Mouse (Mus musculus) MEL (cell line): Measurements from ENCODE around the gene S100pbp. TPM values are rescaled to one million over a fixed set of nuclear protein-coding genes. Genes with fewer than 3 reads are reported as not detected.

ENCODE experiments used
- DNase-seq: peaks from one replicate; pipeline ENCODE4 v3.0.0; 2011; ENCODE audit warnings: low read depth, low spot score
- H3K27ac ChIP-seq: 2 replicates; pipeline ENCODE4 v1.5.1; 2012; ENCODE audit warnings: low read depth, mild to moderate bottlenecking, control low read depth, low read length, moderate library complexity; ENCODE audit not compliant: control insufficient read depth
- H3K27me3 ChIP-seq, 2 experiments: fragments of 150-350 bp in 1 of 2; sonication (generic) in 1 of 2; 2 replicates each; pipeline ENCODE4 v1.6.1; 2012; ENCODE audit warnings: low read length in 2 of 2, mild to moderate bottlenecking in 2 of 2, improper control_type of control experiment in 1 of 2, moderate library complexity in 1 of 2; ENCODE audit not compliant: insufficient read depth in 2 of 2, control insufficient read depth in 1 of 2
- H3K36me3 ChIP-seq, 2 experiments: 2 replicates each; pipeline ENCODE4 v1.6.1; 2012 to 2014; ENCODE audit warnings: low read length in 2 of 2, improper control_type of control experiment in 1 of 2, inconsistent platforms in 1 of 2, mild to moderate bottlenecking in 1 of 2; ENCODE audit not compliant: insufficient read depth in 2 of 2, control insufficient read depth in 1 of 2
- H3K4me1 ChIP-seq, 2 experiments: fragments of 150-350 bp in 1 of 2; sonication (generic) in 1 of 2; 2 replicates each; pipeline ENCODE4 v1.6.1; 2012; ENCODE audit warnings: low read length in 2 of 2, improper control_type of control experiment in 1 of 2, mild to moderate bottlenecking in 1 of 2; ENCODE audit not compliant: insufficient read depth in 2 of 2, control insufficient read depth in 1 of 2
- H3K4me3 ChIP-seq, 2 experiments: fragments of 150-350 bp in 1 of 2; sonication (generic) in 1 of 2; 2 replicates each; pipeline ENCODE4 v1.5.1; 2012; ENCODE audit warnings: low read depth in 2 of 2, low read length in 2 of 2, mild to moderate bottlenecking in 2 of 2, moderate library complexity in 2 of 2, control low read depth in 1 of 2, improper control_type of control experiment in 1 of 2; ENCODE audit not compliant: control insufficient read depth in 1 of 2, insufficient read depth in 1 of 2
- H3K79me2 ChIP-seq: 2 replicates; pipeline ENCODE4 v1.6.1; 2012; ENCODE audit warnings: mild to moderate bottlenecking, low read length, moderate library complexity; ENCODE audit not compliant: control insufficient read depth, poor library complexity, insufficient read depth
- H3K9ac ChIP-seq: 2 replicates; pipeline ENCODE4 v1.6.1; 2012; ENCODE audit warnings: low read depth, mild to moderate bottlenecking, control low read depth, low read length, moderate library complexity; ENCODE audit not compliant: control insufficient read depth, poor library complexity, severe bottlenecking
- H3K9me3 ChIP-seq: fragments of 150-350 bp; sonication (generic); replicated peaks from 2 replicates; pipeline ENCODE4 v1.6.1; 2012; ENCODE audit warnings: mild to moderate bottlenecking, low read length, improper control_type of control experiment, moderate library complexity; ENCODE audit not compliant: insufficient read depth
- BHLHE40 ChIP-seq: IDR thresholded peaks from 2 replicates; pipeline ENCODE4 v1.6.1; 2012; ENCODE audit warnings: low read depth, mild to moderate bottlenecking, inconsistent platforms, low read length, improper control_type of control experiment, borderline replicate concordance
- CHD2 ChIP-seq: IDR thresholded peaks from 2 replicates; pipeline ENCODE4 v1.6.1; 2011; ENCODE audit warnings: low read length, improper control_type of control experiment
- CTCF ChIP-seq, 3 experiments: IDR thresholded peaks in 2 of 3; conservative IDR thresholded peaks in 1 of 3; 2 replicates each; pipeline ENCODE4 v1.5.1; 2011 to 2012; ENCODE audit warnings: low read length in 3 of 3, low read depth in 2 of 3, mild to moderate bottlenecking in 2 of 3, improper control_type of control experiment in 1 of 3, inconsistent platforms in 1 of 3, mixed read lengths in 1 of 3, moderate library complexity in 1 of 3; ENCODE audit not compliant: control insufficient read depth in 1 of 3, insufficient read depth in 1 of 3, poor library complexity in 1 of 3, severe bottlenecking in 1 of 3
- E2F4 ChIP-seq: IDR thresholded peaks from 2 replicates; pipeline ENCODE4 v1.6.1; 2011; ENCODE audit warnings: low read depth, low read length, improper control_type of control experiment, borderline replicate concordance
- GATA1 ChIP-seq: IDR thresholded peaks from 2 replicates; pipeline ENCODE4 v1.6.1; 2011; ENCODE audit warnings: low read depth, low read length, improper control_type of control experiment
- HCFC1 ChIP-seq: IDR thresholded peaks from 2 replicates; pipeline ENCODE4 v1.6.1; 2012; ENCODE audit warnings: low read depth, mild to moderate bottlenecking, inconsistent platforms, low read length, improper control_type of control experiment, moderate library complexity
- JUND ChIP-seq: IDR thresholded peaks from 2 replicates; pipeline ENCODE4 v1.6.1; 2011; ENCODE audit warnings: low read depth, mild to moderate bottlenecking, improper control_type of control experiment, low read length
- KAT2A ChIP-seq: conservative IDR thresholded peaks from 2 replicates; pipeline ENCODE4 v1.6.1; 2012; ENCODE audit warnings: low read depth, low read length, improper control_type of control experiment, inconsistent platforms
- MAX ChIP-seq: IDR thresholded peaks from 2 replicates; pipeline ENCODE4 v1.6.1; 2011; ENCODE audit warnings: low read length, improper control_type of control experiment
- MEF2A ChIP-seq: IDR thresholded peaks from 2 replicates; pipeline ENCODE4 v1.6.1; 2014; ENCODE audit warnings: low read depth, mild to moderate bottlenecking, inconsistent platforms, low read length, improper control_type of control experiment; ENCODE audit not compliant: poor library complexity, insufficient replicate concordance, severe bottlenecking; ENCODE audit errors: extremely low read depth
- MXI1 ChIP-seq: IDR thresholded peaks from 2 replicates; pipeline ENCODE4 v1.6.1; 2011; ENCODE audit warnings: mild to moderate bottlenecking, low read depth, low read length, improper control_type of control experiment
- MYB ChIP-seq: IDR thresholded peaks from 2 replicates; pipeline ENCODE4 v1.6.1; 2011; ENCODE audit warnings: mild to moderate bottlenecking, low read depth, low read length, improper control_type of control experiment
- MYC ChIP-seq: IDR thresholded peaks from 2 replicates; pipeline ENCODE4 v1.6.1; 2011; ENCODE audit warnings: low read depth, mild to moderate bottlenecking, low read length, improper control_type of control experiment, moderate library complexity
- NELFE ChIP-seq: IDR thresholded peaks from 2 replicates; pipeline ENCODE4 v1.6.1; 2011; ENCODE audit warnings: low read depth, low read length, improper control_type of control experiment
- POLR2AphosphoS2 ChIP-seq: IDR thresholded peaks from 2 replicates; pipeline ENCODE4 v1.6.1; 2011; ENCODE audit warnings: low read length, improper control_type of control experiment
- RAD21 ChIP-seq: IDR thresholded peaks from 2 replicates; pipeline ENCODE4 v1.6.1; 2011; ENCODE audit warnings: mild to moderate bottlenecking, low read depth, low read length, improper control_type of control experiment
- RCOR1 ChIP-seq: IDR thresholded peaks from 2 replicates; pipeline ENCODE4 v1.6.1; 2012; ENCODE audit warnings: low read depth, mild to moderate bottlenecking, inconsistent platforms, low read length, improper control_type of control experiment
- SMC3 ChIP-seq: IDR thresholded peaks from 2 replicates; pipeline ENCODE4 v1.6.1; 2011; ENCODE audit warnings: low read depth, low read length, improper control_type of control experiment
- TAL1 ChIP-seq: IDR thresholded peaks from 2 replicates; pipeline ENCODE4 v1.6.1; 2012; ENCODE audit warnings: mild to moderate bottlenecking, inconsistent platforms, low read length, moderate library complexity, mixed read lengths
- USF1 ChIP-seq: IDR thresholded peaks from 2 replicates; pipeline ENCODE4 v1.6.1; 2014; ENCODE audit warnings: low read depth, mild to moderate bottlenecking, inconsistent platforms, low read length, improper control_type of control experiment, moderate library complexity
- USF2 ChIP-seq, 2 experiments: IDR thresholded peaks; 2 replicates each; pipeline ENCODE4 v1.6.1; 2011 to 2012; ENCODE audit warnings: improper control_type of control experiment in 2 of 2, low read length in 2 of 2, borderline replicate concordance in 1 of 2, inconsistent platforms in 1 of 2, low read depth in 1 of 2, mild to moderate bottlenecking in 1 of 2; ENCODE audit not compliant: insufficient read depth in 1 of 2
- ZC3H11A ChIP-seq: IDR thresholded peaks from 2 replicates; pipeline ENCODE4 v1.6.1; 2012; ENCODE audit warnings: low read depth, mild to moderate bottlenecking, inconsistent platforms, low read length, improper control_type of control experiment
- ZKSCAN1 ChIP-seq: IDR thresholded peaks from 2 replicates; pipeline ENCODE4 v1.6.1; 2012; ENCODE audit warnings: low read depth, mild to moderate bottlenecking, inconsistent platforms, low read length, improper control_type of control experiment, moderate library complexity
- ZMIZ1 ChIP-seq: IDR thresholded peaks from 2 replicates; pipeline ENCODE4 v1.6.1; 2012; ENCODE audit warnings: low read depth, mild to moderate bottlenecking, inconsistent platforms, low read length, improper control_type of control experiment, moderate library complexity
- ZNF384 ChIP-seq: IDR thresholded peaks from 2 replicates; pipeline ENCODE4 v1.6.1; 2012; ENCODE audit warnings: low read depth, mild to moderate bottlenecking, inconsistent platforms, low read length, improper control_type of control experiment
- polyA plus RNA-seq, 2 experiments: library from polyadenylated mRNA; stranded (reverse) in 1 of 2; unstranded in 1 of 2; fragments of >175 nt in 1 of 2; fragments of >200 nt in 1 of 2; gene quantifications; 2 replicates each; pipeline versions ENCODE4 v1.2.1 to v1.2.4; 2012; ENCODE audit warnings: low replicate concordance in 2 of 2, low read depth in 1 of 2; ENCODE audit not compliant: insufficient read length in 2 of 2, insufficient read depth in 1 of 2, missing spikeins in 1 of 2
- total RNA-seq: library from RNA; depleted of rRNA; stranded (reverse); fragments of 300-350 nt; gene quantifications from 2 replicates; pipeline ENCODE4 v1.2.3, GENCODE M21; 2012

The S100pbp gene
- total and polyA plus RNA-seq, 3 experiments: 11.6 to 28.3 TPM; not detected in 1

- H3K9me3 ChIP-seq: no peaks in the 10 kb centered on the region
- H3K9ac ChIP-seq: no peak overlapping the region
- H3K36me3 ChIP-seq: peaks cover 0 to 46% of the 10 kb centered on the region in 2 experiments; a peak in 2 of 4 replicates
- H3K27me3 ChIP-seq: no peaks in the 10 kb centered on the region
- H3K27ac ChIP-seq: no peak overlapping the region
- TF ChIP-seq ZKSCAN1 (no peak), NELFE (no peak)
- TF ChIP-seq, all 39 proteins: peak for 0
- no peaks in the 10 kb centered on the region for H3K79me2 ChIP-seq
- no peak overlapping the region for H3K4me3 ChIP-seq
- H3K4me1 ChIP-seq: no peaks in the 10 kb centered on the region
- no peak for DNase-seq
These were observed 21.9 kb upstream of the S100pbp start for GRCm38 (mm10) chr4:129211461-129211860.

- peak; percentile 44 for TF ChIP-seq ZC3H11A
- TF ChIP-seq CTCF (IDR thresholded peaks at IDR 0.05 in 2 of 3, conservative IDR thresholded peaks at IDR 0.05 in 1 of 3; ENCODE audit: control insufficient read depth in 1 of 3, insufficient read depth in 1 of 3, low read depth in 2 of 3, low read length in 3 of 3, poor library complexity in 1 of 3, severe bottlenecking in 1 of 3): peak in 2 of 3 experiments; percentile 48 to 71; a peak in 4 of 6 replicates
- TF ChIP-seq POLR2AphosphoS2: peak; percentile 24; the same call in 1 of the 2 replicates
- TF ChIP-seq MAX: no peak
- TF ChIP-seq RAD21: peak; percentile 64
- peak; percentile 78 for TF ChIP-seq SMC3
- TF ChIP-seq JUND: 0 out of 2 replicates have a peak, but pooled peaks have one; percentile 32
- TF ChIP-seq USF1: no peak
- TF ChIP-seq HCFC1: 0 out of 2 replicates have a peak, but pooled peaks have one; percentile 32
- H3K4me1 ChIP-seq: no peaks in the 10 kb centered on the region
- H3K36me3 ChIP-seq: peaks cover 0 to 47% of the 10 kb centered on the region in 2 experiments; a peak in 2 of 4 replicates
- no peaks in the 10 kb centered on the region for H3K9me3 ChIP-seq
- no peaks in the 10 kb centered on the region for H3K79me2 ChIP-seq
- no peak overlapping the region for H3K9ac ChIP-seq
- no peaks in the 10 kb centered on the region for H3K27me3 ChIP-seq
- peak; percentile 59 for DNase-seq
- H3K27ac ChIP-seq: no peak overlapping the region
- no peak overlapping the region for H3K4me3 ChIP-seq
These were observed 20.0 kb upstream of the S100pbp start for GRCm38 (mm10) chr4:129209504-129209903.

GRCm38 (mm10) chr4:129206792-129207191 lies 17.3 kb upstream of the S100pbp start:
- Histone ChIP-seq H3K9me3 (no peaks in the 10 kb centered on the region), H3K27ac (no peak overlapping the region), H3K79me2 (no peaks in the 10 kb centered on the region), H3K27me3 (no peaks in the 10 kb centered on the region), H3K36me3 (peaks cover 0 to 55% of the 10 kb centered on the region in 2 experiments; a peak in 2 of 4 replicates), H3K4me3 (no peak overlapping the region)
- TF ChIP-seq MAX (no peak), MYB (no peak), BHLHE40 (no peak), MEF2A (no peak), TAL1 (no peak), ZNF384 (no peak), USF1 (no peak), KAT2A (no peak), ZC3H11A (no peak), HCFC1 (no peak), MYC (no peak), RCOR1 (no peak), ZMIZ1 (no peak), USF2 (IDR thresholded peaks at IDR 0.05; ENCODE audit: borderline replicate concordance in 1 of 2, insufficient read depth in 1 of 2, low read depth in 1 of 2, low read length in 2 of 2) (no peak), GATA1 (no peak), E2F4 (no peak), MXI1 (no peak), RAD21 (no peak), CHD2 (no peak)
- TF ChIP-seq, all 39 proteins: peak for 0
- Histone ChIP-seq H3K9ac (no peak overlapping the region), H3K4me1 (no peaks in the 10 kb centered on the region)
- DNase-seq: no peak
